Mouse (Mus musculus) lung, postnatal 0 days (tissue): Measurements from ENCODE around the gene A130010J15Rik. TPM values are rescaled to one million over a fixed set of nuclear protein-coding genes. Genes with fewer than 3 reads are reported as not detected.
A peak's percentile ranks its signal among the peaks of the same experiment; 100 is the strongest.

Experiments used
- ATAC-seq: fragments of 200-750 bp; cut with Nextera tagmentation; 2 replicates; pipeline ENCODE4 v1.8.0; 2017; ENCODE audit warnings: moderate library complexity
- DNase-seq: peaks from one replicate; pipeline ENCODE4 v3.0.0-alpha.2; 2016; ENCODE audit warnings: low spot score
- H3K27ac ChIP-seq: fragments of 300-500 bp; sonication (generic); 2 replicates; pipeline ENCODE4 v1.5.1; 2014; ENCODE audit warnings: antibody characterized with exemption, mild to moderate bottlenecking, low read length, mixed read lengths
- H3K27me3 ChIP-seq: fragments of 300-500 bp; sonication (generic); replicated peaks from 2 replicates; pipeline ENCODE4 v1.6.1; 2014; ENCODE audit warnings: low read length, mixed read lengths; ENCODE audit not compliant: insufficient read depth
- H3K36me3 ChIP-seq: fragments of 300-500 bp; sonication (generic); 2 replicates; pipeline ENCODE4 v1.6.1; 2014; ENCODE audit warnings: low read length, mixed read lengths; ENCODE audit not compliant: insufficient read depth
- H3K4me1 ChIP-seq: fragments of 300-500 bp; sonication (generic); 2 replicates; pipeline ENCODE4 v1.6.1; 2014; ENCODE audit warnings: antibody characterized with exemption, low read depth, low read length, mixed read lengths; ENCODE audit not compliant: insufficient read depth
- H3K4me2 ChIP-seq: fragments of 300-500 bp; sonication (generic); replicated peaks from 2 replicates; pipeline ENCODE4 v1.6.1; 2014; ENCODE audit warnings: low read depth, mild to moderate bottlenecking, low read length, moderate library complexity, mixed read lengths
- H3K4me3 ChIP-seq: fragments of 300-500 bp; sonication (generic); 2 replicates; pipeline ENCODE4 v1.5.1; 2014; ENCODE audit warnings: low read depth, low read length
- H3K9ac ChIP-seq: fragments of 300-500 bp; sonication (generic); replicated peaks from 2 replicates; pipeline ENCODE4 v1.6.1; 2014; ENCODE audit warnings: low read depth, mild to moderate bottlenecking
- H3K9me3 ChIP-seq: fragments of 300-500 bp; sonication (generic); 2 replicates; pipeline ENCODE4 v1.6.1; 2016; ENCODE audit warnings: low read length, mixed read lengths
- CTCF ChIP-seq: IDR thresholded peaks from 2 replicates; pipeline ENCODE4 v1.5.1; 2016; ENCODE audit warnings: antibody characterized with exemption, mild to moderate bottlenecking
- EP300 ChIP-seq: IDR thresholded peaks from 2 replicates; pipeline ENCODE4 v1.6.1; 2016; ENCODE audit warnings: antibody characterized with exemption, mild to moderate bottlenecking, control low read depth
- WGBS: fragments of 180-500 bp; shearing (Covaris S2); extraction: QIAGEN DNeasy Blood & Tissue Kit; methylation state at CpG from one replicate; pipeline ENCODE4 v1.1.7; 2014; 5-methylcytosine and 5-hydroxymethylcytosine counted together
- polyA plus RNA-seq: library from polyadenylated mRNA; unstranded; fragments of >200 nt; fragmentation: Nextera tagmentation; extraction: Ambion mirVana; gene quantifications from 2 replicates; pipeline ENCODE4 v1.2.1, GENCODE M21; 2015

The A130010J15Rik gene
- polyA plus RNA-seq, 1 experiment from 2014 or later = 8.3 TPM

DNA sequence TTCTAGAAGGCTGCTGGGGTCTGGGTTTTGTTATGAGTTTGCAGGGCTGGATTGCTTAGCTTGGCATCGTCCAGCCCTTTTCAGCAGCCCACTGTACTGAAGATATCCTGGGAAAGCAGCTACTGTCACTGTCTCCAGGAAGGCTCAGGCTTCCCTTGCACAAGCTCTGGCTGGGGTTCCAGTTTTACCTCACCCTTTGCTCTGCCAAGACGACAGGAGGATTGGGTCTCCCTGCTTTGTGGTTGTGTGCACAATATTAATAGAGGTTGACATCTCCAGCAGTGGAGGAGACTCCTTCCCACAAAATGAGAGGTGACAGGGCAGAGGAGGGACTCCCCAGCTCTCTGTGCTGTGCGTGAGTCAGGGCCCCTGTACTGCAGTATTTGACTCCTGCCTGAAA lies 18.6 kb upstream of the A130010J15Rik start:
- ATAC-seq (no peak), DNase-seq (no peak)
- H3K4me1 ChIP-seq = no peaks in the 10 kb centered on the region
- 55% methylated on average over 3 of the region's 3 CpGs for WGBS
- H3K36me3 ChIP-seq = no peaks in the 10 kb centered on the region
- no peak for TF ChIP-seq CTCF
- TF ChIP-seq EP300 = no peak
- no peak overlapping the region for H3K4me2 ChIP-seq
- no peaks in the 10 kb centered on the region for H3K9me3 ChIP-seq
- H3K4me3 ChIP-seq = no peak overlapping the region
- no peak overlapping the region for H3K27ac ChIP-seq
- no peak overlapping the region for H3K9ac ChIP-seq
- peaks cover 15% of the 10 kb centered on the region; the same call in 1 of the 2 replicates for H3K27me3 ChIP-seq

DNA sequence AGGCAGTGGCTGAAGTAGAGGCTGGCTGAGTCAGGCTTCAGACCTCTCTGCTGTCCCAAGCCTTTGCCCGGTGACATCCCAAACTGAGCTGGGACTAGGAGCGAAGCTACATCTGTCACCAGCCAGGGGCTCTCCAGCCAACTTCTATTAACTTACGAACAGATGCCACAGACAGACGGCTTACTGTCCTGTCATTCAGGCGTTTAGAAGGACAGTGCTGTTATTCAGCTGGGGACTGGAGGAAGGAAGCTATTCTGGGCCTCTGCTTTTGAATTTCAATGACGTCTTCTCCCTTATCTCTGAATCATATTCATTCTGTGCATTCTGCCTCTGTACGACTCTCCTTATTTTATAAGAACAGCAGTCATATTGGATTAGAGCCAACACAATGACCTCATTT lies 16.7 kb upstream of the A130010J15Rik start:
- no peaks in the 10 kb centered on the region for H3K36me3 ChIP-seq
- ATAC-seq (no peak), DNase-seq (peak; percentile 23)
- no peak overlapping the region for H3K4me2 ChIP-seq
- H3K9ac ChIP-seq = no peak overlapping the region
- H3K4me1 ChIP-seq = no peaks in the 10 kb centered on the region
- WGBS = 36% methylated on average over 7 of the region's 7 CpGs
- no peak overlapping the region for H3K27ac ChIP-seq
- no peak overlapping the region for H3K4me3 ChIP-seq
- no peak for TF ChIP-seq EP300
- no peak for TF ChIP-seq CTCF
- H3K27me3 ChIP-seq = peaks cover 15% of the 10 kb centered on the region; the same call in 1 of the 2 replicates
- H3K9me3 ChIP-seq = no peaks in the 10 kb centered on the region

DNA sequence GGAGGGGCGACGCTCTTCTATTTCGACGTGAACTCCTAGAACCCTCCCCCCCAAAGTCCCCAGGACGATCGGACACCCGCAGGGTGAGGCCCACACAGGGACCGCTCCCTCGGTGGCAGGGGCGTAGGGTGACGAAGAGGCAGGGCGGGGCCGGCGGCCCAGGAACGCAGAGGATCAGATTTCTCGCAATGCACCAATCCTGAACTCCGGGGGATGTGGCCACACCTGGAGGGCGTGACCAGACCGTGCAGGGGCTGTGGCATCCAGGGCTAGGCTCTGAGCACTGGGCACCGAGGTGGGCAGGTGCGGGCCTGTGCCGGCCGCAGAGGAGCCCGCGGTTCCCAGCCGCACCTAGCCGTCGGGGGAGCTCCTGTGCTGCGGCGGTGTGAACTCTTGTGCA lies 15.0 kb upstream of the A130010J15Rik start, which contains the start of gene Irf6:
Gene Irf6 (plus strand): TSS at position 240 of the 400 bp plus-strand sequence.
- Histone ChIP-seq H3K9me3 (no peaks in the 10 kb centered on the region), H3K27ac (peak within 1 kb of the TSS; percentile 72), H3K4me2 (peak within 1 kb of the TSS; percentile 55), H3K36me3 (no peaks in the 10 kb centered on the region), H3K4me1 (no peaks in the 10 kb centered on the region), H3K4me3 (peak within 1 kb of the TSS; percentile 43), H3K27me3 (peaks cover 15% of the 10 kb centered on the region; the same call in 1 of the 2 replicates), H3K9ac (peak within 1 kb of the TSS; percentile 24)
- DNase-seq (peak; percentile 93), ATAC-seq (peak; percentile 97)
- 4% methylated on average over 29 of the region's 30 CpGs for WGBS
- TF ChIP-seq EP300 (no peak), CTCF (no peak)

DNA sequence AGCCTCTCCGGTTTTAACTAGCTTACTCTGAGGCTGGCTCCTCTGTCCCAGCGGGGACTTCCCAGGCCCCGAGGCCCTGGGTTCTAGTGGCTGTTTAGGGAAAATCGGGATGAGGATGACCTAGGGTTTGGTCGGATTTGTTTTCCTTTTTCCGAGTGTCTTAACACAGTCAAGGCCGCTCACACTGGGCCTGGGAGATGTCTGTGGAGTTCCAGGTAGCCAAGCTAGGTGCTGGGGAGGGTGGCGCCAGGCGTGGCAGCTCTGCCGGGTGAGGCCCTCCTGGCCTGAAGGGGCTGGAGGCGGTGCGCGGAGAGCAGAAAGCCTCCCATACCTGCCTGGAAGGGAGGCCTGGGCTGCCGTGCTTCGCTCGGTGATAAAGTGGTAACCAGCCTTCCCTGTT lies 14.3 kb upstream of the A130010J15Rik start:
- ATAC-seq = peak; percentile 69
- 28% methylated on average over 16 of the region's 16 CpGs for WGBS
- Histone ChIP-seq H3K9me3 (no peaks in the 10 kb centered on the region), H3K27ac (peak overlapping the region; percentile 72), H3K4me2 (peak overlapping the region; percentile 55), H3K36me3 (no peaks in the 10 kb centered on the region), H3K4me3 (peak overlapping the region; percentile 43), H3K27me3 (peaks cover 15% of the 10 kb centered on the region; the same call in 1 of the 2 replicates), H3K9ac (peak overlapping the region; percentile 24), H3K4me1 (no peaks in the 10 kb centered on the region)
- peak; percentile 48 for DNase-seq
- TF ChIP-seq CTCF = no peak
- TF ChIP-seq EP300 = no peak

DNA sequence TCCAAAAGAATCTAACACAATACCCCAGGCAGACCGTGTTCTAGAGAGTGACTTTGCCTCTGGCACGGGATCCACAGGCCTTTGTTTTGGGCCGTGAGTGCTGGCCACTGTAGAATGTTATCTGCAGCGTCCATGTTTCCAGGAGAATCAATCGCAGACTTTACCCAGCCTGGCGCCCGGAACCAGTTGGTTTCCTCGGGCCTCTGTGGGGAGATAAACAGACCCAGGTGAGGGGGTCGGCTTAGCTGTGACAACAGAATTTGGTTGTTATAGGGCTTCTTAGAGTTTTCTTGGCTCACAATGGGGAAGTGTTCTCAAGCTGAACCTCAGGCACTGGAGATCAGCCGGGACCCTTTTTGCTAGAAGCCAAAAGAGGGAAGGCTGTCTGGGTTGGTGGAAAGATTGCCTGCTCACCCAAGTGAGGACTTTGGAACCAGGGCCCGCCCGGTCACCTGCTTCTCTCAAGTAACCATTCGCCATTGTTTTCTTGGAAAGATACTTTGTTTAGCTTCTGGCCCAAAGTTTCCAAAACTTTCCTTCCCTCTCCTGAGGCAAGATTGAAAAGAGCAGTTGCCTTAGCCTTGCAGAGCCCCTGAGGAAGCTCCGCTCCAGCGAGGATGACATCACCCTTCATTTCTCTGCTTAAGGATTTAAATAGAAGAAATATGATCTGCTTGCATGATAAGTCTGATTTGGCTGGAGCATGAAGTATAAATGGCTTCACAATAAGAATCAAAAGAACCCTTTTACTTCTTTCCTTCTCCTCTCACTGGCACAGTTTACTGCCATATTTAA lies 11.3 kb upstream of the A130010J15Rik start:
- ATAC-seq (no peak), DNase-seq (no peak)
- no peaks in the 10 kb centered on the region for H3K9me3 ChIP-seq
- peaks cover 15% of the 10 kb centered on the region; the same call in 1 of the 2 replicates for H3K27me3 ChIP-seq
- no peak for TF ChIP-seq CTCF
- TF ChIP-seq EP300 = no peak
- no peak overlapping the region for H3K27ac ChIP-seq
- peaks cover 14% of the 10 kb centered on the region; the same call in 1 of the 2 replicates for H3K4me1 ChIP-seq
- no peaks in the 10 kb centered on the region for H3K36me3 ChIP-seq
- H3K4me2 ChIP-seq = no peak overlapping the region
- no peak overlapping the region for H3K4me3 ChIP-seq
- 57% methylated on average over 15 of the region's 15 CpGs for WGBS
- no peak overlapping the region for H3K9ac ChIP-seq

DNA sequence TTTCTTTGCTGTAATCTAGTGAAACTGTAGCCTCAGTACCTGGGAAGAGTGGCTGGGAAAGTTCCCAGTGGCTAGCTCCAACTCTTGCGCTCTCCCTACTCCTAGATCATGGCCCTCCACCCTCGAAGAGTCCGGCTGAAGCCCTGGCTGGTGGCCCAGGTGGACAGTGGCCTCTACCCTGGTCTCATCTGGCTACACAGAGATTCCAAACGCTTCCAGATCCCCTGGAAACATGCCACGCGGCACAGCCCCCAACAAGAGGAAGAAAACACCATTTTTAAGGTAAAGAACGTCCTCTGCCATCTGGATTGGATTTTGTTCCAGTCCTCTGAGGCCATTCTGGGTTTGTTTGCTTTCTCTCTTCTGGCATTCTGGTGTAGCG lies 10.7 kb upstream of the A130010J15Rik start:
- Histone ChIP-seq H3K4me3 (no peak overlapping the region), H3K27me3 (peaks cover 15% of the 10 kb centered on the region; the same call in 1 of the 2 replicates), H3K36me3 (no peaks in the 10 kb centered on the region), H3K9ac (no peak overlapping the region), H3K9me3 (no peaks in the 10 kb centered on the region), H3K27ac (no peak overlapping the region), H3K4me1 (peaks cover 14% of the 10 kb centered on the region; the same call in 1 of the 2 replicates), H3K4me2 (no peak overlapping the region)
- WGBS = 69% methylated on average over 8 of the region's 8 CpGs
- DNase-seq (no peak), ATAC-seq (no peak)
- TF ChIP-seq CTCF (no peak), EP300 (no peak)
